Mouse (Mus musculus) Patski (cell line): ENCODE results near the gene Gap43. TPM values are rescaled to one million over a fixed set of nuclear protein-coding genes. Genes with fewer than 3 reads are reported as not detected.

Experiments used
- ATAC-seq: fragments of 100-300 bp; one replicate; pipeline ENCODE4 v1.8.0; 2021
- CTCF ChIA-PET: fragments of 350-600 bp; sonication (Branson Sonifier 250); formaldehyde crosslinking; loops from one replicate; lab custom pipeline; 2022; ENCODE audit warnings: inconsistent platforms; lab: Charles Lee
- POLR2A ChIA-PET: fragments of 350-600 bp; sonication (Branson Sonifier 250); formaldehyde crosslinking; loops from one replicate; lab custom pipeline; 2022; ENCODE audit warnings: antibody characterized with exemption, inconsistent platforms; lab: Charles Lee
- DNase-seq: peaks from one replicate; pipeline ENCODE4 v3.0.0-alpha.2; 2011; ENCODE audit warnings: low read depth, low spot score
- H3K27me3 ChIP-seq: fragments of 371-371 bp; one replicate; pipeline ENCODE4 v1.5.1; 2021
- CTCF ChIP-seq: fragments of 100-300 bp; IDR thresholded peaks from one replicate; pipeline ENCODE4 v1.5.1; 2021
- in situ Hi-C: fragments of 300-500 bp; cut with MboI; formaldehyde crosslinking; loops from 3 replicates; pipeline ENCODE4 v1.11.1; 2018; ENCODE audit warnings: low pct_unique_long_range_greater_than_20kb, mixed read lengths
- polyA plus RNA-seq: library from polyadenylated mRNA; unstranded; gene quantifications from one replicate; pipeline ENCODE4 v1.2.3, GENCODE M21; 2021

The Gap43 gene
- polyA plus RNA-seq, 1 experiment from 2014 or later, result not detected

DNA sequence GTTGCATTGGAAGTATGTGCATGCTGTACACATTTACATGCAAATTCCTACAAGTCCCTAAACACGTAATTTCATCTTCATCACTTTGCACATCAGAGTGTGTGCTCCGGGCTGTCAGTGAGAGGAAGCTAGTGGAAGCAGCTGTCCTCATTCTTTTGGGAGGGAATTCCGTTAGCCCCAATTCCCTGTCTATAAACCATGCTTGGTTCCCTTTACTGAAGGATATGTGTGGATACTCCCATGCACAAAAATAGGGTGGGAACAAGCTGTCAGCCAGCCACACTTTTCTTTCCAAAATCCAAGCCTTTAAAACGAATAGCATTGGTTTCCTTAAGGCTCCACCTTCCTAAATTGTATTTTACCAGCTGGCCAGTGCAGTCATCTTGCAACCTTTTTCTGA, 2.1 kb downstream of the Gap43 start:
- DNase-seq (no peak), ATAC-seq (no peak)
- ChIA-PET CTCF (no interaction called here), POLR2A (no interaction called here)
- no peak for TF ChIP-seq CTCF
- in situ Hi-C loops, result no loop called here
- H3K27me3 ChIP-seq, result peaks cover 7% of the 10 kb centered on the region

DNA sequence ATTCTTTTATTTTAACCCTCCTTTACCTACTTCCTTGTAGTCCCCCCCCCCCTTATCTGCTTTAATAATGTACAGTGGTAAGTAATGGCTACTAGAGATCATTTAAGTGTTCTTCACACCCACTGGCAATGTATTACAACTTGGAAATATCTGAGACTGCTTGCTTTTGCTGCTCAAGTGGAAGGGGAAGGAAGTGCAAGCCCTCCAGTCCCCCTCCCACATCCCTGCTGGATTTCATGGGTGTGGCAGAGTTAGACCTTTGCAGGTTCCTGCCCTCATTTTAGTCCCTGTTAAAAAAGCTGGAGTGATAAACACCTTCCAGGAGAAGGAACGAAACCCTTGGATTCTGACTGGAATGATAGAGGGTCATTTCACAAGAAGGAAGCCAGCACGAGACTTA, 2.8 kb downstream of the Gap43 start:
- peaks cover 9% of the 10 kb centered on the region for H3K27me3 ChIP-seq
- no peak for ATAC-seq
- in situ Hi-C loops, result no loop called here
- ChIA-PET POLR2A (interaction anchor here (0.7 kb wide), 1 partner anchor 243 kb away, joined by 4 read pairs; no protein-coding TSS in a partner anchor), CTCF (no interaction called here)
- TF ChIP-seq CTCF, result no peak
- no peak for DNase-seq

DNA sequence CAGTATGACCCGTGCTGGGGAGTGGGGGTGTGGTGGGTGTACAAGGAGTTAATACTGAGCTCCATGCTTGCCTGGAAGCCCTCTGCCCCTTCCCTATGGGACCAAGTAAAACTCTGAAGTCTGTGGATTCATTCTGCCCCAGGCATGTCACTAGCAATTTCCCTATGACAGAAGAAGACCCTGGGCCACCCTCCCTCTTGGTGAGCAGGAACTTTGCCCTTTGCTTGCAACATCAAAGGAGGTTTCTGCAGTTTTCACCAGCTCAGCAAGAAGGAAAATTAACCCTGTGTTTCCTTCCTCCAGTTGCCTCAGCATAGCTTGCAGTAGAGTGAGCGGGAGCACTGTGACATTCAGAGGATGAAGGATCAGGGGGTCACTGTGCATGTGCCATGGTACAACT, 3.8 kb downstream of the Gap43 start:
- DNase-seq (no peak), ATAC-seq (no peak)
- H3K27me3 ChIP-seq, result peaks cover 11% of the 10 kb centered on the region
- CTCF ChIA-PET, result interaction anchor here (1.2 kb wide), 1 partner anchor 86 kb away, joined by 3 read pairs; no protein-coding TSS in a partner anchor
- TF ChIP-seq CTCF, result no peak
- POLR2A ChIA-PET, result no interaction called here
- in situ Hi-C loops, result no loop called here

DNA sequence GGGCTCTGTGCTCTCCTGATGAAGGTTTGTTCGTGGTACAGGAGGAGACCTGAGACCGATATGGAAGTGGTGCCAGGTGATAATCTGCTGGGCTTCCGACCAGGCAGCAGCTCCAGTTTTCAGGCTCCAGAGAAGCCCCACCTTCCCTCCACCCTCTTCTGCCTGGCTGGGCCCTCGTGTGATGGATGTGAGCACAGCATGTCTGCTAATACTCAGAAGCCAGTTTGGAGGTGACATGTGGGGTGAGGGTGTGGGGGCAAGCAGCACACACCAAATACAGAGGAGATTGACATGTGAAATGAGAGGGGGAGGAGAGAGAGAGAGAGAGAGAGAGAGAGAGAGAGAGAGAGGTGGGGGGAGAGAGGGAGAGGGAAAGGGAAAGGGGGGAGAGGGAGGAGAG, 8.1 kb downstream of the Gap43 start:
- TF ChIP-seq CTCF, result no peak
- ChIA-PET POLR2A (interaction anchor here (0.6 kb wide), 1 partner anchor 8 kb away, joined by 4 read pairs; the partner anchor contains the start of gene Gap43), CTCF (no interaction called here)
- ATAC-seq, result no peak
- H3K27me3 ChIP-seq, result peaks cover 18% of the 10 kb centered on the region
- no peak for DNase-seq
- in situ Hi-C loops, result no loop called here

DNA sequence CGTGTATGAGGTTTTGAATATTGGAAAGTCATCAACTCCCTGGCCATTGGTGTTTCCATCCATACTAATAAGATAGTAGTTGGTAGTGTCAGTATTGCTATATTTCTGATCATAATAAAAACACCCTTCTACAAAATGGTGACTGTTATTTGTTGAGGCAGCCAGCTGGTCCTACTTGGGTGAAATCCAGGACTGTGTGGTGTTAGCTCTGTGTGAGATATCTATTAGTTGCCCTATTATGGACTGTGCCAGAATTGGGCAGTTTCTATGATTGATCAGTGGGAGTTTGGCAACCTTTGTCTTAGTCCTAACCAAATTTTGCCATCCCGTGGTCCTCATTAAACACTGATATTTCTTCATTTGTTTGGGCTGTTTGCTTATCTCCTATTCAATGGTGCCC, 14.3 kb downstream of the Gap43 start:
- DNase-seq (no peak), ATAC-seq (no peak)
- TF ChIP-seq CTCF, result no peak
- peaks cover 18% of the 10 kb centered on the region for H3K27me3 ChIP-seq
- in situ Hi-C loops, result no loop called here
- ChIA-PET CTCF (no interaction called here), POLR2A (no interaction called here)

DNA sequence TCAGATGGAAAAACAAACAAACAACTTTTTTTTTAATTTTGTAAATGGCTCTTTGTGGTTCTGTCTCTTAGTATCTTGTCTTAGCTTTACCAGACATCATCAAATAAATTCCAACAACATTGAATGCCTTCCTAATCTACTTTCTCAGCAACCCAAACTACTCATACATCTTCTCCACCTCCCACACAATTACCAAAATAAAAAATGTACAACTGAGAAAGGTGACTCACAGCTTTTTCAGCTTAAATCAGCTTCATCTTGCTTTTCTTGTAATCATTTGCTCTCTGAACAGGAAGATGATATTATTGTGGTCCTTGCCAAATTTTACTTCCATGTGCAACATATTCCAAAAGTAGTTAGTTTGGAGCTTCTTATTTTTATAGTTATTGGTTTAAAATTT, 14.9 kb downstream of the Gap43 start:
- ATAC-seq (no peak), DNase-seq (no peak)
- in situ Hi-C loops, result no loop called here
- ChIA-PET CTCF (no interaction called here), POLR2A (no interaction called here)
- no peak for TF ChIP-seq CTCF
- peaks cover 17% of the 10 kb centered on the region for H3K27me3 ChIP-seq

DNA sequence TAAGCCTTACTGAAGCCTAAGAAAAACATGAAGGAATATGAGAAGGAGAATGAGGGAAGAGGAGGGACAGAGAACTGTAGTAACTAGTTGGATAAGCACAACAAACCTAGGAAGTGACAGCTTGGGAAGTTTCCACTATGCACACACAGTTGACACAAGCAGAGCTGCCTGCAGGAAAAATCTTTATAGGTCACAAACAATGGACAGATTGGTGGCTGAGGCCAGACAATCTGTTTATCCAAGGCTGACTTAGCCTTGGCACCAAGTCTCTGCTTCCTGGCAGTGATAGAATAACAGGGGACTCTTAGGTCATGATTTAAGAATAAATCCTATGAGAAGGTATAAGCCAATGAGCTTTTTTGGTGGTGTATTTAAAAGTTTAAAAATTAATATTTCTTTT, 20.6 kb downstream of the Gap43 start:
- in situ Hi-C loops, result no loop called here

DNA sequence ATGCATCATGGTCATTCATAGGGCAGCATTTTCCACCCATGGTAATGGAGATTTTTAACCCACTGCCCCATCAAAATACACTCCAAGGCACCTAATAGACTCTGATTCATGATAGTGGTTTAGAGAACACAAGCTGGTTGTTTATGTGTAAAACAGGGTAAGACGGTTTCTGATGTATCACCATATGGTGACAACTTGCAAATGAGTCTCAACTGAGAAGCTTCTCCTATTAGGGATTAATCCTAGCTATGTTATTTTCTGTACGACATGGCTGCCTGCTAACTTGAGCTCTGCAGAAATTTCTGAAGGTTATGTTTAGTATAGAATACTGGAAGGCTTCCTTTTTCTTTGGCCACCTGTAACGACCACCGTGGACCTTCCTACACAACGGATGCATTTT, 21.1 kb downstream of the Gap43 start:
- peaks cover 9% of the 10 kb centered on the region for H3K27me3 ChIP-seq
- DNase-seq (no peak), ATAC-seq (no peak)
- in situ Hi-C loops, result no loop called here
- ChIA-PET CTCF (interaction anchor here (1.3 to 1.7 kb wide), 2 partner anchors 12 to 15 kb away, joined by 3 to 5 read pairs; no protein-coding TSS in a partner anchor), POLR2A (no interaction called here)
- no peak for TF ChIP-seq CTCF

More for the DNA sequence above, 20.6 kb downstream of the Gap43 start:
- ATAC-seq, result no peak
- TF ChIP-seq CTCF, result no peak
- POLR2A ChIA-PET, result no interaction called here
- peaks cover 9% of the 10 kb centered on the region for H3K27me3 ChIP-seq
- CTCF ChIA-PET, result interaction anchor here (1.3 to 1.7 kb wide), 3 partner anchors 10 to 15 kb away, joined by 3 to 8 read pairs (median 5); no protein-coding TSS in a partner anchor
- no peak for DNase-seq

DNA sequence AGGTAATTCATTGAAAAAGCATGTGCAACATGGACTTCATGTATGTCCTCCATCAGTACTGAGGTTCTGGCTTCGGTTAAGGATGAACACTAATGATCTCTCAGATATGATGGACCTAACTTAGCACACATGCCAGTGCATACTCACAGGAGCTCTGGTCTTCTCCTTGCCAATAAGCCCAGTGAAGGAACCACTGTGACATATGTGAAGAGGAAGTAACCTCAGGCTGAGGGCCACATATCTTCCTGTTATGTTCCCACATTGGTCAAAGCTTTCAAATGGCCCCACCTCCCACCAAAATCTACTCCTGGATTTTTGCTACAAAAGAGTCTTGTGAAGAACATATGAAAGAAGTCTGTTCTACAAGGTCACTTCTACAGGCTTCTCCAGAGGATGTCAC, 28.3 kb downstream of the Gap43 start:
- CTCF ChIA-PET, result no interaction called here
- DNase-seq, result no peak
- in situ Hi-C loops, result no loop called here
- no peak for ATAC-seq
- TF ChIP-seq CTCF, result no peak
- H3K27me3 ChIP-seq, result no peaks in the 10 kb centered on the region
- POLR2A ChIA-PET, result no interaction called here

DNA sequence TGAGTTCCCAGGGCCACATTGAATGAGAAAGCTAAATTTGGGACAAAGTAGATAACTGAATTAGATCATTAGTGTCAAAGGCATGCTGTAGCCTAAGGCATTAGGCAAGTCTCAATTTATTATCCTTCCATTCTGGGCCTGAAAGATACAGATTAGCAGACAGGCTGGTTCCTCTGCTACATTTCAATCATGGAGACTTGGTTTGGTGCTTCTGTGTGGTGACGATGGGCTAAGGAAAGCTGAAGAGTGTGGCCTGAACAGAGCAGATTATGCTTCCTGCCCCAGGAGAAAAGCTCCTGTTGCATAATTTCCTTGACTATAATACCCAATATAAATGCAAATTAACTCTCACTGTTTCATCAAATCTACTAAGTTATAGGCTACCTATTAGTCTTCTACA, 31.7 kb downstream of the Gap43 start:
- in situ Hi-C loops, result no loop called here
- CTCF ChIA-PET, result interaction anchor here (0.8 kb wide), 1 partner anchor 22 kb away, joined by 3 read pairs; no protein-coding TSS in a partner anchor
- no peak for DNase-seq
- H3K27me3 ChIP-seq, result peaks cover 4% of the 10 kb centered on the region
- POLR2A ChIA-PET, result interaction anchor here (0.7 kb wide), 1 partner anchor 79 kb away, joined by 5 read pairs; no protein-coding TSS in a partner anchor
- ATAC-seq, result no peak
- TF ChIP-seq CTCF, result no peak

DNA sequence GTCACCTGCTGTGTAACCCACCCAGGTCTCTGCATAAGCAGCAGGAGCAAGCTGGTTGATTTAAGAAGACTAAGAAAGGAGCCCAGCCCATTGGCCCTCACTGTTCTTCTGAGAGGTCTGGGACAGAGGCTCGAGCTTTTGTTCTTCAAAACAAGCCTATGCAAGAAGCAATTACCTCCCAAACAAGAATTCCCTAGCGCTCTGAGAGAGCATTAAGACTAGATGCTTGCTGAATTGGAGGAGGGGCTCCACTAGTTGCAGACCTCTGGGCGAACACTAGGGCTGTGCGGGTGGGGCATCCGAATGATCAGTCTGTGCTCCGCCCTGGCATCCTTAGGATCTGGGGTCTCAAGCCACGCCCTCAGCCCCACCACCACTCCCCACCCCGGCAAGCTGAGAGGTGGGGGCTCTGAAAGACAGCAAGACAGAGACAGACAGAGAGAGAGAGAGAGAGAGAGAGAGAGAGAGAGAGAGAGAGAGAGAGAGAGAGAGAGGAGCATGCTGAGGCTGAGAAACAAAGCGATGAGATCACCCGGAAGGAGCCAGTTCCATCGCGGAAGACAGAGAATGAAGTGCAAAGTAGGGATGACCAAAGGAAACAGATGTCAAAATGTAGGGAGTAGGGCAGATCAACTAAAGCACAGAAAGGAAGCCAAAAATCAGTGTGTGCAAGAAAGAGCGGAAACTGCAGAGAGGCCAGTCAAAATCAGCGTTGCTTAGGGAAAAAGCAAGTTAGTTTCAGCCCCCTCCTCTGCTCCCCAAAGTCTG, 34.3 kb downstream of the Gap43 start:
- DNase-seq (no peak), ATAC-seq (no peak)
- ChIA-PET POLR2A (no interaction called here), CTCF (interaction anchor here (1.1 kb wide), 1 partner anchor 9 kb away, joined by 4 read pairs; no protein-coding TSS in a partner anchor)
- peaks cover 4% of the 10 kb centered on the region for H3K27me3 ChIP-seq
- in situ Hi-C loops, result no loop called here
- TF ChIP-seq CTCF, result no peak
